ENCODE assay signal across 8 mouse cellular contexts in genomic region chr16:62940388-62941003, GRCm38 (mm10).
A peak's percentile ranks its signal among the peaks of the same experiment; 100 is the strongest.
DNase-seq lines count a peak whose midpoint lies in the region; ATAC-seq lines count a peak whose summit lies in the region.

No protein-coding gene starts in this region.

- H3K4me2 ChIP-seq in embryonic facial prominence, embryonic 13.5 days = peak overlapping the region; percentile 47; the same call in 1 of the 2 replicates
- peak overlapping the region; percentile 61 for H3K4me2 ChIP-seq in heart, embryonic 14.5 days (ENCODE audit: low read length)
- H3K4me2 ChIP-seq in liver, embryonic 12.5 days = peak overlapping the region; percentile 56
- H3K4me2 ChIP-seq in stomach, embryonic 16.5 days (ENCODE audit: low read depth, low read length) = peak overlapping the region; percentile 51

- H3K9me3 ChIP-seq in embryonic facial prominence, embryonic 13.5 days = no peaks in the 10 kb centered on the region
- H3K9me3 ChIP-seq in heart, embryonic 14.5 days (ENCODE audit: control insufficient read depth, low read length) = no peaks in the 10 kb centered on the region
- no peaks in the 10 kb centered on the region for H3K9me3 ChIP-seq in liver, embryonic 12.5 days (replicated peaks)
- no peaks in the 10 kb centered on the region for H3K9me3 ChIP-seq in stomach, embryonic 16.5 days (replicated peaks; ENCODE audit: control insufficient read depth, low read length)

- no peak overlapping the region for H3K9ac ChIP-seq in embryonic facial prominence, embryonic 13.5 days
- peak overlapping the region; percentile 58; the same call in 1 of the 2 replicates for H3K9ac ChIP-seq in heart, embryonic 14.5 days (ENCODE audit: low read length)
- H3K9ac ChIP-seq in liver, embryonic 12.5 days = no peak overlapping the region
- H3K9ac ChIP-seq in stomach, embryonic 16.5 days (ENCODE audit: low read length) = no peak overlapping the region

- ATAC-seq in embryonic facial prominence, embryonic 13.5 days (ENCODE audit: insufficient number of reproducible peaks, insufficient read depth, low FRiP score, low TSS enrichment, low read depth) = no peak
- ATAC-seq in heart, embryonic 14.5 days (ENCODE audit: insufficient number of reproducible peaks, insufficient read depth, low FRiP score, low read depth) = no peak
- no peak for ATAC-seq in liver, embryonic 12.5 days
- peak; percentile 74; the same call in 1 of the 2 replicates for ATAC-seq in stomach, embryonic 16.5 days (ENCODE audit: insufficient read depth, low FRiP score)

- no peak overlapping the region for H3K4me3 ChIP-seq in embryonic facial prominence, embryonic 13.5 days
- H3K4me3 ChIP-seq in heart, embryonic 14.5 days (ENCODE audit: control insufficient read depth in 1 of 2, insufficient read depth in 1 of 2, low read depth in 1 of 2, low read length in 2 of 2) = peak overlapping the region in 1 of 2 experiments; percentile 28; a peak in 2 of 4 replicates
- peak overlapping the region; percentile 35 for H3K4me3 ChIP-seq in liver, embryonic 12.5 days
- peak overlapping the region; percentile 19; the same call in 1 of the 2 replicates for H3K4me3 ChIP-seq in stomach, embryonic 16.5 days (replicated peaks; ENCODE audit: low read length)

- peak; percentile 64 to 70 for DNase-seq in B cell, adult 2 months
- peak; percentile 79 to 85 for DNase-seq in adrenal gland, postnatal 36 days
- peak; percentile 87 for DNase-seq in kidney, postnatal 10 days
- DNase-seq in naive thymus-derived CD4-positive, alpha-beta T cell, adult 2 months (ENCODE audit: low read depth) = peak; percentile 87

- no peak overlapping the region for H3K27ac ChIP-seq in embryonic facial prominence, embryonic 13.5 days
- H3K27ac ChIP-seq in heart, embryonic 14.5 days (replicated peaks in 1 of 2; ENCODE audit: control insufficient read depth in 1 of 2, insufficient read depth in 1 of 2, low read depth in 2 of 2, low read length in 2 of 2) = no peak overlapping the region
- no peak overlapping the region for H3K27ac ChIP-seq in liver, embryonic 12.5 days
- H3K27ac ChIP-seq in stomach, embryonic 16.5 days (ENCODE audit: low read length) = no peak overlapping the region

- H3K27me3 ChIP-seq in embryonic facial prominence, embryonic 13.5 days = no peaks in the 10 kb centered on the region
- no peaks in the 10 kb centered on the region for H3K27me3 ChIP-seq in heart, embryonic 14.5 days (ENCODE audit: control insufficient read depth, insufficient read depth, low read length)
- no peaks in the 10 kb centered on the region for H3K27me3 ChIP-seq in liver, embryonic 12.5 days (replicated peaks)
- H3K27me3 ChIP-seq in stomach, embryonic 16.5 days (ENCODE audit: control insufficient read depth, insufficient read depth, low read length) = no peaks in the 10 kb centered on the region

- peaks cover 10% of the 10 kb centered on the region for H3K4me1 ChIP-seq in embryonic facial prominence, embryonic 13.5 days
- no peaks in the 10 kb centered on the region for H3K4me1 ChIP-seq in heart, embryonic 14.5 days (ENCODE audit: control insufficient read depth in 2 of 2, insufficient read depth in 2 of 2, low read length in 2 of 2)
- H3K4me1 ChIP-seq in liver, embryonic 12.5 days = no peaks in the 10 kb centered on the region
- peaks cover 4% of the 10 kb centered on the region; the same call in 1 of the 2 replicates for H3K4me1 ChIP-seq in stomach, embryonic 16.5 days (ENCODE audit: control insufficient read depth, insufficient read depth, low read length)

- 17% methylated on average over 16 of the region's 16 CpGs for WGBS in embryonic facial prominence, embryonic 13.5 days
- 21% methylated on average over 16 of the region's 16 CpGs for WGBS in heart, embryonic 14.5 days
- 21% methylated on average over 16 of the region's 16 CpGs for whole genome bisulfite sequencing in liver, embryonic 12.5 days (ENCODE audit: insufficient replicate concordance)
- WGBS in stomach, embryonic 16.5 days = 19% methylated on average over 16 of the region's 16 CpGs

- no peaks in the 10 kb centered on the region for H3K36me3 ChIP-seq in embryonic facial prominence, embryonic 13.5 days
- H3K36me3 ChIP-seq in heart, embryonic 14.5 days (ENCODE audit: control insufficient read depth, insufficient read depth, low read length) = no peaks in the 10 kb centered on the region
- no peaks in the 10 kb centered on the region for H3K36me3 ChIP-seq in liver, embryonic 12.5 days
- H3K36me3 ChIP-seq in stomach, embryonic 16.5 days (ENCODE audit: control insufficient read depth, insufficient read depth, low read length) = no peaks in the 10 kb centered on the region
